Mouse (Mus musculus): Measurements from ENCODE around the gene Snrk.
A peak's percentile ranks its signal among the peaks of the same experiment; 100 is the strongest.

GRCm38 (mm10) chr9:122169901-122170300, 52.8 kb downstream of the Snrk start:
- peak; percentile 52; the same call in 1 of the 2 replicates for TF ChIP-seq CTCF (IDR thresholded peaks at IDR 0.05; ENCODE audit: borderline replicate concordance, insufficient read depth, low read depth, low read length)
- no peak for TF ChIP-seq POLR2A (IDR thresholded peaks at IDR 0.05; ENCODE audit: borderline replicate concordance, insufficient read depth, low read length)

All from cerebellum, adult 2 months (tissue).